Mouse (Mus musculus) retina, postnatal 7 days (tissue): ENCODE results near the gene Mov10.
"Not testable (repeated sequence)": the region's sequence is repeated elsewhere in the genome, so short reads cannot be mapped to it uniquely, and the experiment has no call there.

ENCODE experiments used
- DNase-seq: peaks from one replicate; pipeline ENCODE4 v3.0.0-alpha.2; 2012; ENCODE audit warnings: low read depth, low spot score

Mov10 gene

DNA sequence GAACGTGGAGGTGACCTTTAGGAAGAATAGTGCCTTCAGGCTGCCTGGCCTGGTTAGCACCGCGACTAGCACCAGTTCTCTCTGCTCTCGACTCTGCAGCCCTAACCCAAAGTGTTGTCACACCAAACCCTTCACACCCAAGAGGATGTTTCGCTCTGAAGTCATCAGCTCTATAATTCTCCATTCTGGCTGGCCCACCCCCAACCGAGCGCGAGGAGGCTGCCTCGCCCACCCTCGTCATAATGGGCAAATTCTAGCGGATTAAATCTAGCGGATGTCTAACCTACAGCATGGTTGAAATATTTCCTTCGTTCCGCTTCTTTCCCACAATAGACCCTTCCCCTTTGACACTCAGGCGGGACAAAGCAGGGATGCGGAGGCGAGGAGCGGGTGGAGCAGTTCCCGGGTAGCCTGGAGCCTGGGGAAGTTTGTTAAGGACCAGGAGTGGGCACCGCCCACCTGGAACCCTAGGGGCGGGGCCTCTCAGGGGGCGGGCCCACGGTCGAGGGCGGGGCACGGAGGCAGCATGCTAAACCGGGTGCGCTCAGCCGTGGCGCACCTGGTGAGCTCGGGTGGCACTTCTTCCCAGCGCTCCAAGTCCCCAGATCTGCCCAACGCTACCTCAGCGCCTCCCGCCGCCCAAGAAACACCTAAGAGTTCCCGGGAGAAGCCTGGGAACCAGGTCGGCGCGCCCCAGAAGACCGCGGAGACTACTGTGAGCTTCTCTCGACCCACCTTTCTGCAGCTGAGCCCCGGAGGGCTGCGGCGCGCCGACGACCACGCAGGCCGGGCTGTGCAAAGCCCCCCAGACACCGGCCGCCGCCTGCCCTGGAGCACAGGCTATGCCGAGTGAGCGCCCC is 37.6 kb downstream of the Mov10 start, which contains the start of gene Ppm1j:
Gene Ppm1j, plus strand, starts transcription at position 496 of the 860 bp plus-strand sequence.
- no peak for DNase-seq

DNA sequence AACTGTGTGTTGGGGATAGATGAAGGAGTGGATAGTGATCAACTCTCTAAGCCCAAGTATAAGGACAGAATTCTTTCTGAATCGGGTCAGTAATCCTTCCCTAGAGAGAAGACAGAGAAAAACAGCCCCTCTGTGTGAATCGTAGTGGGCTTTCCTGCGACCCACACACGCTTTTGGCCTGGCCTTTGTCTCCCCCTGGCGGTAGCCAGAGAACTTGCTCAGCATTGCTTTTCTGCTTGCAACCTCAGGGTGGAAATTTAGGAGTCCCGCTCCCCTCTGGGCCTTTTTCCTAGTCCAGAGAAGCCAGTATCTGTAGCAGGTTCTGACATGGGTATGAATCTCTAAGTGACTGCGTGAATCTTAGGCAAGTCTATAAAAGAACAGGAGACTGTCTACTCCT is 38.4 kb downstream of the Mov10 start:
- DNase-seq: peak; percentile 49

GRCm38 (mm10) chr3:104777342-104777741 is 41.0 kb downstream of the Mov10 start:
- no peak for DNase-seq

- peak; percentile 81 for DNase-seq
Measured at GRCm38 (mm10) chr3:104773301-104773700, 45.1 kb downstream of the Mov10 start.

DNA sequence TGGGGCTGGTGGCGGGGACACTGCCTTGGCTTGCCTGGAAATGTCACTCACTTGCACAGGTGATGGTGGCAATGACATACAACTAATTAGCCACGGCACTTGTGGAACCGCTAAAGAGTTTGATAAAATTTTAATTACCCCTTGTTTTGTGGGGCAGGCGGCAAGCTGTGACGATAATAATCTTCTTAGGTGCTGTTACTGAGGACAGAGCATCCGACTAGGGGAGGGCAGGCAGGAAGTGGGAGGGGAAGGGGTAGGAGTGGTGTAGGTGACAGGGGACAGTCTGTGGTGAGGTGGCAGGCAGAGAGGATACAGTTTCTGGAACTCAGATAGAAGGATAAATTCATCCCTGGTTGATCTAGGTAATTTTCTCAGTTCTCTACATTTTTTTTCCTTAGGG is 46.9 kb downstream of the Mov10 start:
- no peak for DNase-seq

GRCm38 (mm10) chr3:104770918-104771317 is 47.4 kb downstream of the Mov10 start:
- no peak for DNase-seq

GRCm38 (mm10) chr3:104770035-104770434 is 48.3 kb downstream of the Mov10 start:
- no peak for DNase-seq

- DNase-seq: no peak
Measured at GRCm38 (mm10) chr3:104769135-104769534, 49.2 kb downstream of the Mov10 start.

- no peak for DNase-seq
Measured at GRCm38 (mm10) chr3:104767716-104768115, 50.6 kb downstream of the Mov10 start.

DNA sequence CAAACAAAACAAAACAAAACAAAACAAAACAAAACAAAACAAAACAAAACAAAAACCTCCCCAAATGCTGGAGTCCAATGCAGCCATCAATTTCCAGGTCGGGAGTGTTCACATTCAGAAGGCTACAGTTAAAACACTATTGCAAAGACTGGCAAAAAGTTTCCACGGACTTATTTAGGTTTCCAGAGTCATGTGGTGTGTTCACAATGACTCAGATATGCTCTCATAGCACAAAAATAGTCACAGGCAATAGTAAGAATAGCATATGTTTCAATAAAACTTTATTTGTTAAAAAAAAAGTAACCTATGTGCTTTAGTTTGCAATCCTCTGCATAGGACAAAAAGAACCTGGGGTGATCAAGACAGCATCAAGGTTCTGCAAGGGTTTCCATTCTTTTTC is 51.2 kb downstream of the Mov10 start:
- no peak for DNase-seq

DNA sequence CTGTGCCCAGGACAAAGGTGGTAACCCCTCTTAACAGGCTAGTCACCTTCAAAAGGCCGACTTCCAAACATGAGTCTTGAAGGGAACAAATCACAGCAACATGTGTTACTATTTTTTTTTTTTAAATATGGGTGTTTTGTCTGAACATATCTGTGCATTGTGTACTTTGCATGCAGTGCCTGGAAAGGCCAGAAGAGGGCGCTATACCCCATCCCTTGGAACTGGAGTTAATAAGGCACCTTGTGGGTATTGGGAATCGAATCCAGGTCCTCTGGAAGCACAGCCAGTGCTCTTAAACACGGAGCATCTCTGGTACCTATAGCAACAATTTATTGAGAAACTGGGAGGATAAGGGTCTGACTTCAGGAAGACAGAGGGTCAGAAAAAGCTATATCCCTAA is 53.3 kb downstream of the Mov10 start:
- no peak for DNase-seq

DNA sequence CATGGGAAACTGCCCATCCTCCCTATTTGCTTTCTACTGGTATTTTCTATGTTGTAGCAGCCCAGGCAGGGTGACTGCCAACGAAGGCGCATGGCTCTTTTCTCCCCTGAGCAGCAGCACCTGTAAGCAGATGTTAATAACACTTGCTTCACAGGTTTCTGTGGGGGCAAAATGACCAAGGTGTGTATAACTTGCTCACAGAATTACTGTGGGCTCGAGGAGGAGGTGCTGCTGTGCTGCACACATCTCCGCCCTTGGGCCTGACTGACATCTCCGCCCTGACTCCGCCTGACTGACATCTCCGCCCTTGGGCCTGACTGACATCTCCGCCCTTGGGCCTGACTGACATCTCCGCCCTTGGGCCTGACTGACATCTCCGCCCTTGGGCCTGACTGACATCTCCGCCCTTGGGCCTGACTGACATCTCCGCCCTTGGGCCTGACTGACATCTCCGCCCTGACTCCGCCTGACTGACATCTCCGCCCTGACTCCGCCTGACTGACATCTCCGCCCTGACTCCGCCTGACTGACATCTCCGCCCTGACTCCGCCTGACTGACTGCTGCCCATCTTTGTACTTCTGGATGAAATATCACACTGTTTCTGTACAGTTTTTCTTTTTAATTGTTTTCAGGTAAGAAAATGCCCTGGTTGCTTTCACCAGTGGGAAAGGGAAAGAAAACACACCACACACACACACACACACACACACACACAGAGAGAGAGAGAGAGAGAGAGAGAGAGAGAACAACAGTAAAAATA is 56.1 kb downstream of the Mov10 start:
- not testable (repeated sequence) for DNase-seq

GRCm38 (mm10) chr3:104758869-104759268 is 59.5 kb downstream of the Mov10 start:
- no peak for DNase-seq

- DNase-seq: peak; percentile 49
Measured at GRCm38 (mm10) chr3:104758406-104758805, 60.0 kb downstream of the Mov10 start.

- DNase-seq: not testable (repeated sequence)
Measured at GRCm38 (mm10) chr3:104752845-104753244, 65.5 kb downstream of the Mov10 start.
